Mouse (Mus musculus): ENCODE data around the gene Pogz. TPM values are rescaled to one million over a fixed set of nuclear protein-coding genes. Genes with fewer than 3 reads are reported as not detected.

Gene Pogz
- polyA plus RNA-seq, 1 experiment from 2014 or later = 25.6 TPM

- ATAC-seq (ENCODE audit: insufficient number of reproducible peaks, low FRiP score, low TSS enrichment, low read depth) (peak; percentile 33), DNase-seq (ENCODE audit: low spot score) (no peak)
- Histone ChIP-seq H3K4me2 (ENCODE audit: low read depth, severe bottlenecking) (no peak overlapping the region), H3K27ac (replicated peaks; ENCODE audit: low read depth, low read length) (no peak overlapping the region), H3K36me3 (ENCODE audit: control insufficient read depth, insufficient read depth, low read length) (no peaks in the 10 kb centered on the region), H3K4me1 (ENCODE audit: control insufficient read depth, insufficient read depth, low read length) (no peaks in the 10 kb centered on the region), H3K27me3 (ENCODE audit: control insufficient read depth, insufficient read depth, low read length) (no peaks in the 10 kb centered on the region), H3K9ac (ENCODE audit: low read length) (no peak overlapping the region), H3K4me3 (ENCODE audit: low read depth, low read length) (no peak overlapping the region), H3K9me3 (ENCODE audit: control insufficient read depth, low read length) (no peaks in the 10 kb centered on the region)
- 71% methylated on average over 23 of the region's 24 CpGs for WGBS
Observed at GRCm38 (mm10) chr3:94819452-94820425, 17.6 kb upstream of the Pogz start.

- H3K4me3 ChIP-seq (ENCODE audit: low read depth, low read length) = peak overlapping the region; percentile 56
Observed at GRCm38 (mm10) chr3:94821008-94821638, 16.2 kb upstream of the Pogz start.

GRCm38 (mm10) chr3:94822082-94822481 lies 15.3 kb upstream of the Pogz start:
- WGBS = 94% methylated on average over 4 of the region's 4 CpGs
- DNase-seq (ENCODE audit: low spot score) = no peak
- Histone ChIP-seq H3K9me3 (ENCODE audit: control insufficient read depth, low read length) (no peaks in the 10 kb centered on the region), H3K27me3 (ENCODE audit: control insufficient read depth, insufficient read depth, low read length) (no peaks in the 10 kb centered on the region), H3K4me3 (ENCODE audit: low read depth, low read length) (no peak overlapping the region), H3K27ac (replicated peaks; ENCODE audit: low read depth, low read length) (no peak overlapping the region), H3K36me3 (ENCODE audit: control insufficient read depth, insufficient read depth, low read length) (no peaks in the 10 kb centered on the region), H3K9ac (ENCODE audit: low read length) (no peak overlapping the region), H3K4me2 (ENCODE audit: low read depth, severe bottlenecking) (peak overlapping the region; percentile 60; the same call in 1 of the 2 replicates), H3K4me1 (ENCODE audit: control insufficient read depth, insufficient read depth, low read length) (no peaks in the 10 kb centered on the region)
- ATAC-seq (ENCODE audit: insufficient number of reproducible peaks, low FRiP score, low TSS enrichment, low read depth) = no peak

More at GRCm38 (mm10) chr3:94821008-94821638, 16.2 kb upstream of the Pogz start:
- H3K27me3 ChIP-seq (ENCODE audit: control insufficient read depth, insufficient read depth, low read length) = no peaks in the 10 kb centered on the region
- H3K9me3 ChIP-seq (ENCODE audit: control insufficient read depth, low read length) = no peaks in the 10 kb centered on the region
- peak overlapping the region; percentile 87 for H3K9ac ChIP-seq (ENCODE audit: low read length)
- ATAC-seq (ENCODE audit: insufficient number of reproducible peaks, low FRiP score, low TSS enrichment, low read depth) (peak; percentile 70; the same call in 1 of the 2 replicates), DNase-seq (ENCODE audit: low spot score) (peak; percentile 74)
- H3K4me2 ChIP-seq (ENCODE audit: low read depth, severe bottlenecking) = peak overlapping the region; percentile 60
- H3K36me3 ChIP-seq (ENCODE audit: control insufficient read depth, insufficient read depth, low read length) = no peaks in the 10 kb centered on the region
- H3K4me1 ChIP-seq (ENCODE audit: control insufficient read depth, insufficient read depth, low read length) = no peaks in the 10 kb centered on the region
- 2% methylated on average over 31 of the region's 31 CpGs for WGBS
- H3K27ac ChIP-seq (replicated peaks; ENCODE audit: low read depth, low read length) = peak overlapping the region; percentile 38

- Histone ChIP-seq H3K4me3 (ENCODE audit: low read depth, low read length) (no peak overlapping the region), H3K27me3 (ENCODE audit: control insufficient read depth, insufficient read depth, low read length) (no peaks in the 10 kb centered on the region), H3K4me2 (ENCODE audit: low read depth, severe bottlenecking) (no peak overlapping the region), H3K4me1 (ENCODE audit: control insufficient read depth, insufficient read depth, low read length) (no peaks in the 10 kb centered on the region), H3K27ac (replicated peaks; ENCODE audit: low read depth, low read length) (no peak overlapping the region), H3K9me3 (ENCODE audit: control insufficient read depth, low read length) (no peaks in the 10 kb centered on the region), H3K9ac (ENCODE audit: low read length) (no peak overlapping the region), H3K36me3 (ENCODE audit: control insufficient read depth, insufficient read depth, low read length) (no peaks in the 10 kb centered on the region)
- DNase-seq (ENCODE audit: low spot score) = no peak
- 77% methylated on average over 3 of the region's 3 CpGs for WGBS
- no peak for ATAC-seq (ENCODE audit: insufficient number of reproducible peaks, low FRiP score, low TSS enrichment, low read depth)
Observed at GRCm38 (mm10) chr3:94824110-94824509, 13.3 kb upstream of the Pogz start.

- WGBS = 29% methylated on average over 9 of the region's 9 CpGs
- no peak overlapping the region for H3K4me3 ChIP-seq (ENCODE audit: low read depth, low read length)
- no peak for ATAC-seq (ENCODE audit: insufficient number of reproducible peaks, low FRiP score, low TSS enrichment, low read depth)
Observed at GRCm38 (mm10) chr3:94832100-94832499, 5.3 kb upstream of the Pogz start.

GRCm38 (mm10) chr3:94832701-94833100 lies 4.7 kb upstream of the Pogz start:
- 73% methylated on average over 5 of the region's 5 CpGs for WGBS
- Histone ChIP-seq H3K27me3 (ENCODE audit: control insufficient read depth, insufficient read depth, low read length) (no peaks in the 10 kb centered on the region), H3K27ac (replicated peaks; ENCODE audit: low read depth, low read length) (no peak overlapping the region), H3K9ac (ENCODE audit: low read length) (no peak overlapping the region), H3K9me3 (ENCODE audit: control insufficient read depth, low read length) (no peaks in the 10 kb centered on the region), H3K4me1 (ENCODE audit: control insufficient read depth, insufficient read depth, low read length) (no peaks in the 10 kb centered on the region), H3K4me3 (ENCODE audit: low read depth, low read length) (no peak overlapping the region), H3K36me3 (ENCODE audit: control insufficient read depth, insufficient read depth, low read length) (no peaks in the 10 kb centered on the region), H3K4me2 (ENCODE audit: low read depth, severe bottlenecking) (no peak overlapping the region)
- DNase-seq (ENCODE audit: low spot score) (no peak), ATAC-seq (ENCODE audit: insufficient number of reproducible peaks, low FRiP score, low TSS enrichment, low read depth) (no peak)

More at GRCm38 (mm10) chr3:94832100-94832499, 5.3 kb upstream of the Pogz start:
- H3K9me3 ChIP-seq (ENCODE audit: control insufficient read depth, low read length) = no peaks in the 10 kb centered on the region
- no peaks in the 10 kb centered on the region for H3K36me3 ChIP-seq (ENCODE audit: control insufficient read depth, insufficient read depth, low read length)
- DNase-seq (ENCODE audit: low spot score) = no peak
- H3K9ac ChIP-seq (ENCODE audit: low read length) = no peak overlapping the region
- no peak overlapping the region for H3K27ac ChIP-seq (replicated peaks; ENCODE audit: low read depth, low read length)
- no peaks in the 10 kb centered on the region for H3K27me3 ChIP-seq (ENCODE audit: control insufficient read depth, insufficient read depth, low read length)
- no peaks in the 10 kb centered on the region for H3K4me1 ChIP-seq (ENCODE audit: control insufficient read depth, insufficient read depth, low read length)
- H3K4me2 ChIP-seq (ENCODE audit: low read depth, severe bottlenecking) = no peak overlapping the region

GRCm38 (mm10) chr3:94833358-94833757 lies 4.0 kb upstream of the Pogz start:
- ATAC-seq (ENCODE audit: insufficient number of reproducible peaks, low FRiP score, low TSS enrichment, low read depth) = no peak
- H3K27me3 ChIP-seq (ENCODE audit: control insufficient read depth, insufficient read depth, low read length) = no peaks in the 10 kb centered on the region

GRCm38 (mm10) chr3:94835396-94835795 lies 2.0 kb upstream of the Pogz start:
- no peak overlapping the region for H3K4me3 ChIP-seq (ENCODE audit: low read depth, low read length)
- DNase-seq (ENCODE audit: low spot score) = no peak
- H3K9me3 ChIP-seq (ENCODE audit: control insufficient read depth, low read length) = no peaks in the 10 kb centered on the region
- H3K9ac ChIP-seq (ENCODE audit: low read length) = no peak overlapping the region
- no peaks in the 10 kb centered on the region for H3K27me3 ChIP-seq (ENCODE audit: control insufficient read depth, insufficient read depth, low read length)
- H3K4me1 ChIP-seq (ENCODE audit: control insufficient read depth, insufficient read depth, low read length) = 0 out of 2 replicates have a peak, but pooled peaks cover 5% of the 10 kb centered on the region
- H3K4me2 ChIP-seq (ENCODE audit: low read depth, severe bottlenecking) = no peak overlapping the region
- ATAC-seq (ENCODE audit: insufficient number of reproducible peaks, low FRiP score, low TSS enrichment, low read depth) = no peak
- H3K27ac ChIP-seq (replicated peaks; ENCODE audit: low read depth, low read length) = no peak overlapping the region
- H3K36me3 ChIP-seq (ENCODE audit: control insufficient read depth, insufficient read depth, low read length) = no peaks in the 10 kb centered on the region
- 83% methylated on average over 3 of the region's 3 CpGs for WGBS

More at GRCm38 (mm10) chr3:94833358-94833757, 4.0 kb upstream of the Pogz start:
- no peak for DNase-seq (ENCODE audit: low spot score)
- H3K9ac ChIP-seq (ENCODE audit: low read length) = no peak overlapping the region
- H3K4me3 ChIP-seq (ENCODE audit: low read depth, low read length) = no peak overlapping the region
- no peak overlapping the region for H3K27ac ChIP-seq (replicated peaks; ENCODE audit: low read depth, low read length)
- H3K9me3 ChIP-seq (ENCODE audit: control insufficient read depth, low read length) = no peaks in the 10 kb centered on the region
- no peaks in the 10 kb centered on the region for H3K36me3 ChIP-seq (ENCODE audit: control insufficient read depth, insufficient read depth, low read length)
- no peaks in the 10 kb centered on the region for H3K4me1 ChIP-seq (ENCODE audit: control insufficient read depth, insufficient read depth, low read length)
- no peak overlapping the region for H3K4me2 ChIP-seq (ENCODE audit: low read depth, severe bottlenecking)

Measured in limb, embryonic 11.5 days (tissue).